Mouse (Mus musculus) bone marrow, adult 2 months (tissue): ENCODE data around the gene Lsm2.
"Not testable (repeated sequence)": the region's sequence is repeated elsewhere in the genome, so short reads cannot be mapped to it uniquely, and the experiment has no call there.

Experiments used
- CTCF ChIP-seq: fragments of 200-500 bp; IDR thresholded peaks from 2 replicates; pipeline ENCODE4 v1.5.1; 2011; ENCODE audit warnings: low read length, control low read depth; ENCODE audit not compliant: control insufficient read depth, insufficient read depth
- POLR2A ChIP-seq: fragments of 200-500 bp; IDR thresholded peaks from 2 replicates; pipeline ENCODE4 v1.6.1; 2011; ENCODE audit warnings: low read depth, mild to moderate bottlenecking, control low read depth, low read length, borderline replicate concordance; ENCODE audit not compliant: control insufficient read depth

DNA sequence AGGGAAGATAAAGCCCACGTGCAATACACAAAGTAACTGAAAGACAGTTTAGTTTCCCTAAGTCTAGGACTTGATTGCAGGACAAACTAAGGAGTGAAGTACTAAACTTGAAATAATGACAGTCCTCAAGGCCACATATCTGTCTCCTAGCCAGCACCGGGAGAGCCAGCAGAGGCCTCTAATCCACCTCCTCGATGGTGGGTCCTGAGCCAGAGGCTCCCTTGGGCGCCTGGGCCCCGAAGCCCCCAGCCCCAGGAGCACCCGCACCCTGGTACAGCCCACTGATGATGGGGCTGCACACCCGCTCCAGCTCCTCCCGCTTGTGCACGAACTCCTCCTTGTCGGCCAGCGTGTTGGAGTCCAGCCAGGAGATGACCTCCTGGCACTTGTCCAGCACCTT is 11.8 kb upstream of the Lsm2 start, which contains the start of gene Gm20481:
- not testable (repeated sequence) for TF ChIP-seq CTCF, POLR2A
